Mouse (Mus musculus) hindbrain, embryonic 15.5 days (tissue): ENCODE results near the gene Ndufv2. TPM values are rescaled to one million over a fixed set of nuclear protein-coding genes. Genes with fewer than 3 reads are reported as not detected.
A peak's percentile ranks its signal among the peaks of the same experiment; 100 is the strongest.

Source experiments
- ATAC-seq: fragments of 200-750 bp; cut with Nextera tagmentation; 2 replicates; pipeline ENCODE4 v1.8.0; 2017; ENCODE audit warnings: low read depth, moderate number of reproducible peaks, moderate TSS enrichment; ENCODE audit not compliant: low FRiP score
- H3K27ac ChIP-seq: fragments of 300-500 bp; sonication (generic); replicated peaks from 2 replicates; pipeline ENCODE4 v1.5.1; 2015; ENCODE audit warnings: mild to moderate bottlenecking, inconsistent platforms
- H3K27me3 ChIP-seq: fragments of 300-500 bp; sonication (generic); 2 replicates; pipeline ENCODE4 v1.6.1; 2015; ENCODE audit warnings: control low read depth, inconsistent platforms
- H3K36me3 ChIP-seq: fragments of 300-500 bp; sonication (generic); 2 replicates; pipeline ENCODE4 v1.6.1; 2015; ENCODE audit warnings: control low read depth, inconsistent platforms
- H3K4me1 ChIP-seq: fragments of 300-500 bp; sonication (generic); replicated peaks from 2 replicates; pipeline ENCODE4 v1.6.1; 2015; ENCODE audit warnings: control low read depth, inconsistent platforms
- H3K4me2 ChIP-seq: fragments of 300-500 bp; sonication (generic); 2 replicates; pipeline ENCODE4 v1.6.1; 2015; ENCODE audit warnings: moderate library complexity, mild to moderate bottlenecking, inconsistent platforms
- H3K4me3 ChIP-seq: fragments of 300-500 bp; sonication (generic); 2 replicates; pipeline ENCODE4 v1.5.1; 2015; ENCODE audit warnings: mild to moderate bottlenecking, inconsistent platforms
- H3K9ac ChIP-seq: fragments of 300-500 bp; sonication (generic); 2 replicates; pipeline ENCODE4 v1.6.1; 2015; ENCODE audit warnings: inconsistent platforms
- H3K9me3 ChIP-seq: fragments of 300-500 bp; sonication (generic); 2 replicates; pipeline ENCODE4 v1.6.1; 2016; ENCODE audit warnings: control low read depth, inconsistent platforms
- WGBS: fragments of 180-500 bp; shearing (Covaris S2); methylation state at CpG from one replicate; pipeline ENCODE4 v1.1.7; 2015; 5-methylcytosine and 5-hydroxymethylcytosine counted together
- polyA plus RNA-seq: library from polyadenylated mRNA; unstranded; fragments of >200 nt; fragmentation: Nextera tagmentation; extraction: Ambion mirVana; gene quantifications from 2 replicates; pipeline ENCODE4 v1.2.1, GENCODE M21; 2015

The Ndufv2 gene
- 375 and 385 TPM in 2 replicates for polyA plus RNA-seq

DNA sequence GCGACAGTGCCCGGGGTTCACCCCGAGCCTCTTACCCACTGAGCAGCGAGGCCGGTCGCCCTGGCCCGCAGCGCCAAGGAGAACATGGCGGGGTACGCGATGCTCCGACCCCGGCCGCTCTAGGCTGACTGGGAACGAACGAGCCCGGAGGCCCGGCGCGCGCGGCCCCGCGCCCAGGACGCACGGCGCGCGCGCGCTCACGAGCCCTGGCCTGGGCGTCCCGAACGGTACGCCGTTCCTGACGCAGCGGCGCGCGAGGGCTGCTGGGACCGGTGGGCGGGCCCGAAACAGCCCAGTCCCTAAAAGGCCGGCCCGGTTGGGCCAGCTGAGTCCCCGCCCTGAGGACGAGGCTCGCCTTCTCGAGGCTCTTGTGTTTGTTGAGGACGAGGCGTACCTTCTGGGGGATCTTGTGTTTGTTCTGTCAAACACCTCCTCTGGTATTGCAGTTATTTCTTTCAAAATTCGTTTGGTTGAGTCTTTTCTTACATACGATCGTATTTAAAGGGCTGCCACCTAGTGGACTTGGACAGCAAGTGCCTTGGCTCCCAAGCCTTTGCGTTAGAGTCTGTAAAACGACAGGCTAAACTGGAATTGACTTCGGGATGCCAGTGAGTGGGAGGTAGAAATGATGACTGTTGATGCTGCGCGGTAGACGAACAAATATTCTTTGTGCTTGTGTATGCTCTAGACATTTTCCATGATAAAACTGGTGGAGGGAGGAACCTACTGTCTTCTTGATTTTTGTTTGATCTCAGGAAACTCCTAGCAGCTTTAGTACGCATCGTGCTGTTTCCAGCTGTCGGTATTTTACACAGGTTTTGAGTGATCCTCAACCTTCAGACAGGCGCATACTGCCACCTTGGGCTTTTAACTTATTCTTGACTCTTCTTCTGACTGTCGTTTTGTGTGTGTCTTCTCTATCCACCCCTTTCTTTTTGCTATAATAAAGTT, at the start of gene Ndufv2:
TSS of gene Ndufv2 (minus strand) at position 180 of the 951 bp plus-strand sequence.
- WGBS, result under 1% methylated on average over 67 of the region's 67 CpGs
- no peaks in the 10 kb centered on the region for H3K27me3 ChIP-seq

GRCm38 (mm10) chr17:66131212-66131611, 29.9 kb upstream of the Ndufv2 start:
- no peak for ATAC-seq
- H3K36me3 ChIP-seq, result peaks cover 12% of the 10 kb centered on the region
- WGBS, result 98% methylated on average over 4 of the region's 4 CpGs

More for the DNA sequence above, at the start of gene Ndufv2:
- ATAC-seq, result peak; percentile 99
- Histone ChIP-seq H3K4me1 (peaks cover 24% of the 10 kb centered on the region), H3K4me2 (peak within 1 kb of the TSS; percentile 85), H3K9me3 (no peaks in the 10 kb centered on the region), H3K36me3 (no peaks in the 10 kb centered on the region), H3K9ac (peak within 1 kb of the TSS; percentile 81), H3K27ac (peak within 1 kb of the TSS; percentile 95), H3K4me3 (peak within 1 kb of the TSS; percentile 81)

GRCm38 (mm10) chr17:66130371-66130770, 29.0 kb upstream of the Ndufv2 start:
- H3K27me3 ChIP-seq, result no peaks in the 10 kb centered on the region
- 83% methylated on average over 9 of the region's 9 CpGs for WGBS
- H3K4me3 ChIP-seq, result no peak overlapping the region
- H3K9ac ChIP-seq, result no peak overlapping the region
- no peaks in the 10 kb centered on the region for H3K4me1 ChIP-seq
- ATAC-seq, result no peak
- no peaks in the 10 kb centered on the region for H3K9me3 ChIP-seq
- peaks cover 12% of the 10 kb centered on the region for H3K36me3 ChIP-seq
- H3K4me2 ChIP-seq, result no peak overlapping the region
- H3K27ac ChIP-seq, result no peak overlapping the region

More at GRCm38 (mm10) chr17:66131212-66131611, 29.9 kb upstream of the Ndufv2 start:
- Histone ChIP-seq H3K9me3 (no peaks in the 10 kb centered on the region), H3K27me3 (no peaks in the 10 kb centered on the region), H3K4me2 (no peak overlapping the region), H3K4me3 (no peak overlapping the region), H3K9ac (no peak overlapping the region), H3K4me1 (no peaks in the 10 kb centered on the region), H3K27ac (no peak overlapping the region)

DNA sequence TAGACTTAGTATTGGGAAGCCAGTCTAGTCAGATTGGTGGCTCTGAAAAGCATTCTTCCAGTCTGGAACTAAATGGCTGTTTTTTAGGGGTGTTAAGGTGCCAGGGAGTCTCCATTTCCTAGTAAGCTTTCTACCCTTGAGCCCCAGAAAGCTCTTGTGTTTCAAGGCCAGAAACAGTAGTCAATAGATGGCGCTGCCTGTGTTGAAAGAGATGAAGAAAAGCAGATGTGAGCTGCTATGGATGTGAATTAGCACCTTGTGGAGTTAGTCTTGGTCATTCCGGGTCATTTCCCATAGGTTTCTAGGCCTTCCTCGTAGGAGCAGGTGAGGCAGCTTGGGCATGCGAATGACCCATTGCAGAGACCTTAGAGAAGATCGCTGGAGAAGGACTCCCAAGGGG, 23.9 kb upstream of the Ndufv2 start:
- no peak for ATAC-seq
- 79% methylated on average over 5 of the region's 5 CpGs for WGBS
- no peak overlapping the region for H3K4me2 ChIP-seq
- no peaks in the 10 kb centered on the region for H3K9me3 ChIP-seq
- no peaks in the 10 kb centered on the region for H3K27me3 ChIP-seq
- H3K4me3 ChIP-seq, result no peak overlapping the region
- no peaks in the 10 kb centered on the region for H3K36me3 ChIP-seq
- H3K27ac ChIP-seq, result no peak overlapping the region
- H3K4me1 ChIP-seq, result peaks cover 7% of the 10 kb centered on the region
- no peak overlapping the region for H3K9ac ChIP-seq

GRCm38 (mm10) chr17:66123816-66124610, 22.7 kb upstream of the Ndufv2 start:
- Histone ChIP-seq H3K9ac (peak overlapping the region; percentile 60), H3K4me3 (peak overlapping the region; percentile 69), H3K27ac (no peak overlapping the region), H3K27me3 (no peaks in the 10 kb centered on the region), H3K36me3 (peaks cover 8% of the 10 kb centered on the region), H3K4me1 (peaks cover 7% of the 10 kb centered on the region), H3K4me2 (peak overlapping the region; percentile 67), H3K9me3 (no peaks in the 10 kb centered on the region)
- ATAC-seq, result no peak; the same call in 1 of the 2 replicates
- WGBS, result 2% methylated on average over 20 of the region's 20 CpGs

- H3K27ac ChIP-seq, result peak within 1 kb of the TSS; percentile 66
- 4% methylated on average over 45 of the region's 45 CpGs for WGBS
- H3K4me1 ChIP-seq, result peaks cover 7% of the 10 kb centered on the region
- no peaks in the 10 kb centered on the region for H3K27me3 ChIP-seq
- H3K4me2 ChIP-seq, result peak within 1 kb of the TSS; percentile 67
- H3K36me3 ChIP-seq, result peaks cover 16% of the 10 kb centered on the region
- H3K4me3 ChIP-seq, result peak within 1 kb of the TSS; percentile 69
- ATAC-seq, result peak; percentile 86
- H3K9me3 ChIP-seq, result no peaks in the 10 kb centered on the region
- peak within 1 kb of the TSS; percentile 60 for H3K9ac ChIP-seq
These were observed 21.9 kb upstream of the Ndufv2 start, which contains the start of gene Ddx11 for GRCm38 (mm10) chr17:66123066-66123815. Ddx11 (plus strand) TSS chr17:66123520.

DNA sequence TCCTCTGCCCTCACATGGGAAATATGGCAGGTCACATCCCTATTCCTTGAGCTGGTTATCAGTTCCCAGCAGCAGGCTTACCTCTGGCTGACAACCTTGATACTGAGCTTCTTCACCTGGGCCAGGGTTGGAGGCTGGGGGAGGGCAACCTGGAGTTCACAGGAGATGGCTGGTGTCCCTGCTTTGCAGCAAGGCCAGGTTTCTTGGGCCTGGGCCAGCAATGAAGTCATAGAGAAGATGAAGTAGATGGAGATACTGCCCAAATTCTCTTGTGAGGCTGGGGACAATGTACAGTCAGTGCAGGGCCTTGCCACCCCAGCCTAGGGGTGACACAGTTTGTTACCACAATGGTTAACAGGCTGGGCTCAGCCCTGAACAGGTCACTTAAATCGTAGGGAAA, 19.3 kb upstream of the Ndufv2 start:
- Histone ChIP-seq H3K27ac (no peak overlapping the region), H3K4me3 (no peak overlapping the region), H3K27me3 (no peaks in the 10 kb centered on the region), H3K4me1 (peaks cover 7% of the 10 kb centered on the region), H3K4me2 (no peak overlapping the region), H3K36me3 (peaks cover 41% of the 10 kb centered on the region), H3K9me3 (no peaks in the 10 kb centered on the region), H3K9ac (no peak overlapping the region)
- WGBS, result 81% methylated on average over 1 of the region's 1 CpGs
- ATAC-seq, result no peak

DNA sequence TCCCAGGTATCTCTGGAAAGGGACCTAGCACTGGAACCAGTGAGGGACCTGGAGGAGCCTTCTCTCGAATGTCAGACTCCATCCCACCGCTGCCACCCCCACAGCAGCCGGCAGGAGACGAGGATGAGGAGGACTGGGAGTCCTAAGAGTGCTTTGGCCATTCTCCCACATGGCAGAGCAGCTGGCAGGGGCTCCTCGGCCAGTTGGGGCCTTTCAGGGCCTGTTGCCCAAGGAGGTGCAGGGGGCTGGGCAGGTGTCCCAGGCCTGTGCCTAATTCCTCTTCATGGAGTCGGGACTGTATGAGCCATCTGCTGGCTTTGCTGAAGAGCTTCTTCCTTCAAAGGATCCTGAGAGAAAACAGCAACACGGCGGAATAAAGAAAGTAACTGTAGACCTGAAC, 17.6 kb upstream of the Ndufv2 start:
- Histone ChIP-seq H3K4me1 (peaks cover 3% of the 10 kb centered on the region), H3K27ac (no peak overlapping the region), H3K4me3 (no peak overlapping the region), H3K27me3 (no peaks in the 10 kb centered on the region), H3K9me3 (no peaks in the 10 kb centered on the region), H3K4me2 (no peak overlapping the region), H3K9ac (no peak overlapping the region), H3K36me3 (peaks cover 58% of the 10 kb centered on the region)
- no peak for ATAC-seq
- 88% methylated on average over 8 of the region's 8 CpGs for WGBS

GRCm38 (mm10) chr17:66112166-66112565, 10.8 kb upstream of the Ndufv2 start:
- Histone ChIP-seq H3K4me1 (peaks cover 16% of the 10 kb centered on the region), H3K27me3 (no peaks in the 10 kb centered on the region), H3K27ac (no peak overlapping the region), H3K9ac (peak overlapping the region; percentile 71), H3K36me3 (peaks cover 34% of the 10 kb centered on the region), H3K9me3 (no peaks in the 10 kb centered on the region), H3K4me3 (peak overlapping the region; percentile 81), H3K4me2 (peak overlapping the region; percentile 58)
- 54% methylated on average over 4 of the region's 4 CpGs for WGBS
- no peak for ATAC-seq

DNA sequence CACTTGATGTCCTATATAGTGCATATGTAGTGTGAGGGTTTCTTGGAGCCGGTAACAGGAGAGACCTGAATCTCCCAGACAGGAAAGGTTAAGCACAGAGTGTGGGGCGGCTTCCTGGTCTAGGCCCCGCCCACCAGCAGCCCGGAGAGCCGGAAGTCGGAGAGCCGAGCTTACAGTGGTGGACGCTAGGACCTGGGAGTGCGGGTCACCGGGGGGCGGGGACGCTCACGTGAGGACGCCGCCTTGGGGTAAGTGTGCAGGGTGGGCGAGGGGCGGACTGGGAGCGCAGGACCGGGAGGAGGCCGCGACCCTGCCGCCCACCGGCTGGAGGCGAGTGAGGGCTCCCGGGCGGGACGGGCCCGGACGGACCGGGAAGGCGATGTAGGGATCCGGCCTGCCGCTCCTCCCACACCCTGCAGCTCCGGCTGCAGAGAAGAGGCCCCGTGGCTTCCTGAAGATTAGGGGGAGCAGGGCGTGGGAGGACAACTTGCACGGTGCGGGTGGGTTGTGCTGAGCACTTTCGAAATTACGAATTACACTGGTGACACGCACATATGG, 10.1 kb upstream of the Ndufv2 start, which contains the start of gene Washc1:
TSS of gene Washc1 (plus strand) at position 144 of the 558 bp plus-strand sequence.
- H3K9ac ChIP-seq, result peak within 1 kb of the TSS; percentile 71
- peak within 1 kb of the TSS; percentile 78 for H3K27ac ChIP-seq
- peak; percentile 97 for ATAC-seq
- peaks cover 27% of the 10 kb centered on the region for H3K36me3 ChIP-seq
- H3K9me3 ChIP-seq, result no peaks in the 10 kb centered on the region
- H3K27me3 ChIP-seq, result no peaks in the 10 kb centered on the region
- peak within 1 kb of the TSS; percentile 58 for H3K4me2 ChIP-seq
- 0% methylated on average over 38 of the region's 41 CpGs for WGBS
- peak within 1 kb of the TSS; percentile 81 for H3K4me3 ChIP-seq
- peaks cover 16% of the 10 kb centered on the region for H3K4me1 ChIP-seq

GRCm38 (mm10) chr17:66110746-66111145, 9.4 kb upstream of the Ndufv2 start:
- peaks cover 20% of the 10 kb centered on the region for H3K36me3 ChIP-seq
- peaks cover 16% of the 10 kb centered on the region for H3K4me1 ChIP-seq
- peak overlapping the region; percentile 58 for H3K4me2 ChIP-seq
- H3K9ac ChIP-seq, result peak overlapping the region; percentile 71; the same call in 1 of the 2 replicates
- no peaks in the 10 kb centered on the region for H3K27me3 ChIP-seq
- peak overlapping the region; percentile 81 for H3K4me3 ChIP-seq
- 44% methylated on average over 6 of the region's 6 CpGs for WGBS
- 0 out of 2 replicates have a peak, but pooled peaks have one; percentile 1 for ATAC-seq
- H3K9me3 ChIP-seq, result no peaks in the 10 kb centered on the region
- H3K27ac ChIP-seq, result peak overlapping the region; percentile 78; the same call in 1 of the 2 replicates
